Mouse (Mus musculus): Measurements from ENCODE around the gene Oas1e.
A peak's percentile ranks its signal among the peaks of the same experiment; 100 is the strongest.
"Not testable (repeated sequence)": the region's sequence is repeated elsewhere in the genome, so short reads cannot be mapped to it uniquely, and the experiment has no call there.

Gene Oas1e

GRCm38 (mm10) chr5:120795480-120796034, at the start of gene Oas1e:
TSS of gene Oas1e (minus strand) at chr5:120795530.
- not testable (repeated sequence) for ATAC-seq (ENCODE audit: low TSS enrichment)

- no peak for ATAC-seq (ENCODE audit: low TSS enrichment)
Observed at GRCm38 (mm10) chr5:120844713-120845112, 49.4 kb upstream of the Oas1e start.

GRCm38 (mm10) chr5:120836731-120837585, 41.6 kb upstream of the Oas1e start:
- ATAC-seq (ENCODE audit: low TSS enrichment), result no peak

- no peak for ATAC-seq (ENCODE audit: low TSS enrichment)
Observed at GRCm38 (mm10) chr5:120833335-120834280, 38.3 kb upstream of the Oas1e start.

- ATAC-seq (ENCODE audit: low TSS enrichment), result no peak
Observed at GRCm38 (mm10) chr5:120831031-120831430, 35.7 kb upstream of the Oas1e start.

GRCm38 (mm10) chr5:120818999-120819398, 23.7 kb upstream of the Oas1e start:
- no peak for ATAC-seq (ENCODE audit: low TSS enrichment)

GRCm38 (mm10) chr5:120815949-120816348, 20.6 kb upstream of the Oas1e start:
- no peak for ATAC-seq (ENCODE audit: low TSS enrichment)

GRCm38 (mm10) chr5:120813023-120813422, 17.7 kb upstream of the Oas1e start:
- no peak for ATAC-seq (ENCODE audit: low TSS enrichment)

GRCm38 (mm10) chr5:120811951-120812819, 16.9 kb upstream of the Oas1e start, which contains the start of gene Oas1c:
TSS of gene Oas1c (minus strand) at chr5:120812514.
- ATAC-seq (ENCODE audit: low TSS enrichment), result peak; percentile 100

- ATAC-seq (ENCODE audit: low TSS enrichment), result no peak
Observed at GRCm38 (mm10) chr5:120809171-120809570, 13.8 kb upstream of the Oas1e start.

GRCm38 (mm10) chr5:120806458-120806857, 11.1 kb upstream of the Oas1e start:
- no peak for ATAC-seq (ENCODE audit: low TSS enrichment)

- no peak for ATAC-seq (ENCODE audit: low TSS enrichment)
Observed at GRCm38 (mm10) chr5:120803596-120803995, 8.3 kb upstream of the Oas1e start.

- not testable (repeated sequence) for ATAC-seq (ENCODE audit: low TSS enrichment)
Observed at GRCm38 (mm10) chr5:120798943-120799342, 3.6 kb upstream of the Oas1e start.

GRCm38 (mm10) chr5:120798147-120798546, 2.8 kb upstream of the Oas1e start:
- ATAC-seq (ENCODE audit: low TSS enrichment), result not testable (repeated sequence)

- no peak for ATAC-seq (ENCODE audit: low TSS enrichment)
Observed at GRCm38 (mm10) chr5:120793043-120793442, 2.3 kb downstream of the Oas1e start.

GRCm38 (mm10) chr5:120787042-120787441, 8.3 kb downstream of the Oas1e start:
- no peak for ATAC-seq (ENCODE audit: low TSS enrichment)

GRCm38 (mm10) chr5:120782446-120782845, 12.9 kb downstream of the Oas1e start:
- no peak for ATAC-seq (ENCODE audit: low TSS enrichment)

- ATAC-seq (ENCODE audit: low TSS enrichment), result no peak
Observed at GRCm38 (mm10) chr5:120781646-120782045, 13.7 kb downstream of the Oas1e start.

GRCm38 (mm10) chr5:120779922-120780321, 15.4 kb downstream of the Oas1e start:
- ATAC-seq (ENCODE audit: low TSS enrichment), result no peak

GRCm38 (mm10) chr5:120778941-120779340, 16.4 kb downstream of the Oas1e start:
- ATAC-seq (ENCODE audit: low TSS enrichment), result no peak

- no peak for ATAC-seq (ENCODE audit: low TSS enrichment)
Observed at GRCm38 (mm10) chr5:120777478-120777877, 17.9 kb downstream of the Oas1e start, which contains the start of gene Oas3. TSS of gene Oas3 (minus strand) at chr5:120777661.

Data from frontal cortex, adult (tissue).